Mouse (Mus musculus): ENCODE data around the gene Tsfm.

The Tsfm gene

GRCm38 (mm10) chr10:127041774-127042338, 11.2 kb upstream of the Tsfm start:
- peak; percentile 90 to 94 for DNase-seq (ENCODE audit: low spot score in 2 of 2)

DNA sequence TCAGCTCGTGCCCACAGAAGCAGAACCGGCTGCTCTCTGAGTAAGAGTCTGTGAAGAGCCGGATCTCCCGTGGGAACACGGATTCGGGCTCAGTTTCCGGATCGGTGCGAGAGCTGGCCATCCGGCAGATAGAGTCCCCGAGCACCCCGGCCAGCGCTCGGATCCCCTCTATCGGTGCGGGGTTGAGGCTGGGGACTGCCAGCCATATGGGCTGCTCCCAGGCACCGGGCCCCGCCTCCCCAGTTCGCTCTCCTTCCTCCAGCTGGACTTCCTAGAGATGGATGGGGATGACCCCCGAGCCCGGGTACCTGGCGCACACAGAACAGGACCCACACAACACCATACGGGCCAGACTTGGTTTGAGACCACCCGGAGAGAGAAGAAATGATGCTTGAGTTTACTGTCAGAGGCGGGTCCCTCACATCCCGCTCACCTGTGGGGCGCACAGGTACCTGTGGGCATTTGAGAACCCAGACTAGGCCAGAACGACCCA, 10.7 kb upstream of the Tsfm start, which contains the start of the genes Mettl1 and Eef1akmt3:
Mettl1 (plus strand) TSS at position 141 of the 493 bp plus-strand sequence.
Eef1akmt3 (minus strand) TSS at position 240 of the 493 bp plus-strand sequence.
- peak in 1 of 2 experiments; percentile 53 for DNase-seq (ENCODE audit: low spot score in 2 of 2)

DNA sequence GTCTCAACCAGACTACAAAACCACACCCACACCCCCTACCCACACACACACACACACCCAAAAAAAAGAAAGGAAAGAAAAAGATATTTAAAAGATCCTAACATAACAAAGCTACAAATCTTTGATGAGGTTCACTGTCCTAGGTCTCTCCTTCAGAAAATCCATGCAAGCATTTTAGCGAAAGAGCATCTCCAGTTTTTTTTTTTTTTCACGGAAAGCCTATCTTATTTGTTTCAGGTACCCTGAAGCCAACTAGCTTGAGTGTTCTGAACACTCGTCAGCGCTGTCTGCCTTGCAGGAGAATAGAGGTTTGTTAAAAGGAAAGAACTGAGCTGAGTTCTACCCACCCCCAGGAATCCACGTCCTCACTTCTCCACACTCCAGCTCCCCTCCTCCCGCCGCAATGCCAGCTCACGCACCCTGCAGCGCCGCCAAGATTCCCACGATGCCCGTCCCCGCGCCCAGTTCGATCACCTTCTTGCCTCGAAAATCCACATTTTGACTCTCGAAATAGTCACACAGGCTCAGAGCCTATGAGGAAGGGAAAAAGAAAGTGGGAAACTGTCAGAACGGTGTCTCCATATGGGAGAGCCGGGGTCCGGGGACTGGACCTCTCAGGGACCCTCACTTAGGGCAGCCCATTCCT, 10.1 kb upstream of the Tsfm start:
- peak; percentile 42 to 55 for DNase-seq (ENCODE audit: low spot score in 2 of 2)

GRCm38 (mm10) chr10:127037641-127038040, 7.0 kb upstream of the Tsfm start:
- DNase-seq (ENCODE audit: low spot score in 2 of 2), result no peak

DNA sequence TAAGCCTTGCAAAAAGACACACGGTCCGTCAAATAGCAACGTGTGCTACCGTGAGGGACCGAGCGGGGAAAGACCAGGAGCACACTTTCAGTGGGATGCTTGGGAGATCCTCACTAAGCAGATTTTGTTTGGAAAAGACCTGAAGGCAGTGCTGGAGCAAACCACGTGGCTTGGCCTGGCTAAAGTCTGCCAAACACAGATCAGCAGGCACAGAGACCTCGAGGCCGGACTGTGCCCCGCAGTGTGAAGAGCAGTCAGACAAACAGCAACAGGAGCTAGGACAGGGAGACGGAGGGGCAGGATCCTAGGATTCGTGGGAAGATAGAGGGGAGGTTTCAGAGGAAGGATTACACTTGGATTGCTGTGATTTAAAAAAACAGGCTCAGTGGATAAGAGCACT, 5.6 kb upstream of the Tsfm start:
- DNase-seq (ENCODE audit: low spot score in 2 of 2), result no peak

GRCm38 (mm10) chr10:127033301-127033741, 2.7 kb upstream of the Tsfm start:
- DNase-seq (ENCODE audit: low spot score in 2 of 2), result no peak

GRCm38 (mm10) chr10:127018422-127018821, 12.2 kb downstream of the Tsfm start:
- no peak for DNase-seq (ENCODE audit: low spot score in 2 of 2)

DNA sequence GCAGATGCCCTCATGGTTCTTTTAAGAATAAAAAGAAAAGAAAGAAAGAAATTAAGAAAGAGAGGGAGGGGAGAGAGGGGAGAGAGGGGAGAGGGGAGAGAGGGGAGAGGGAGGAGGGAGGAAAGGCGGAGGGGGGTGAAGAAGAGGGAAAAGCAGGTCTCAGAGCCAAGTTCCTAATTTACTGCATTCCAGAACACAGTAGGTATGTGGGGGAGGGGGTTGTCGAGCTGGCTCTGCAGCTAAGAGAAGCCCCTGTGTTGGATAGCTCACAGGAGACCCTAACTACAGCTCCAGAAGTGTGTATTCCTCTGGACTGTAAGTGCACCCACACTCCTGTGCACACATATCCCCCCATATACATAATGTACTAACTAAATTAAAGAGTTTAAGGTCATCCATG, 13.6 kb downstream of the Tsfm start:
- no peak for DNase-seq (ENCODE audit: low spot score in 2 of 2)

DNA sequence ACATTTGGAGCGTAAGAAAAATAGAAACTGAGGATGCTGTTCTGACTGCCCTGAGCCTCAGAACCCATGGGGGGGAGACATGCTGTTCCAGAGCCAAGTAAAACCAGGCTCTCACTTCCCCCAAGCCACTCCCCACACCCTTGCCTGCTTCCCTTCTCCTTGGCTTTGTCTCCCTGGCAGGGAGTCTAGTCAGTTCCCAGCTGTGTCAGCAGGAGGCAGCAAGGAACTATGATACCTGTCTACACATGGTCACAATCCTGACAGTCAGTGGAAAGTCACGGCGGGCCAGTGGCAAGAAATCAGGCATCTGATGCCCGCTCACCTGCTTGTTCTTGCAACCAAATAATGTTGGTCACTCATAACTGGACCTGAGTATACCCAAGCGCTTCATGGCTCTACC, 14.2 kb downstream of the Tsfm start:
- DNase-seq (ENCODE audit: low spot score in 2 of 2), result no peak

DNA sequence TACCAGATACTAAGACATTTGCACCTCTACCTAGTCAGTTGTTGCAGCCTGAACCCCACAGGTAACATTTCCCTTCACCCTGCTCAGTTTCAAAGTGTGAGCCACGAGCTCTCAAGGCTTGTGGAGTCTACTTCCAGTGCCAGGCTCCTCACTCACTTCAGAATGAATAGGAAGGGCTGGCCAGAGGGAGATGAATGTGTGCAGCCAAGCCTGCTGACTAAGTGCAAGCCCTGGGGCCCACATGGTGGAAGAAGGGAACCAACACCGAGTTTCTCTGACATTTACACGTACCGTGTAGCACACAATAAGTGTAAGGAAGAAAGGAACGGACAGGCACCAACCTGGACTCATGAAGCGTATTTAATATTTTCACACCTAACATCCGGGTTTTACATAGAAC, 26.8 kb downstream of the Tsfm start:
- DNase-seq (ENCODE audit: low spot score in 2 of 2), result no peak

DNA sequence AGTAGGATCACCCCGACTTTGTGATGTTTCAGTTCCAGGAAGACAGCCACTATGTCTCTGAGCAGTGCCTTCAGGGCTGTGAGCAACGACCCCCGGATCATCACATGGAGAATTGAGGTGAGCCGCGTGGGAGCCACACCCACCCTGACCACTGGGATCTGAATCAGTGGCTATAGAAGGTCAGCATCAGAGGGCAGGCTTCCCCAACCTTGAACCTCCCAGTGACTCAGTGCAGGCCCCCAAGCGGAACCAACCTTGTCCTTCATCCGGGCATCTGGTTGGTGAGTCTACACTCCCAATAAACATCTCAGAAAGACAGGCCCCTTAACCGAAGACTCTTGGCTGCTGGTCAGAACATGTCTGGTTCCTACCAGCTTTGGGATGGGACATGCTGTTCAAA, 27.3 kb downstream of the Tsfm start:
- DNase-seq (ENCODE audit: low spot score in 2 of 2), result no peak

GRCm38 (mm10) chr10:127002765-127003164, 27.9 kb downstream of the Tsfm start:
- DNase-seq (ENCODE audit: low spot score in 2 of 2), result no peak

DNA sequence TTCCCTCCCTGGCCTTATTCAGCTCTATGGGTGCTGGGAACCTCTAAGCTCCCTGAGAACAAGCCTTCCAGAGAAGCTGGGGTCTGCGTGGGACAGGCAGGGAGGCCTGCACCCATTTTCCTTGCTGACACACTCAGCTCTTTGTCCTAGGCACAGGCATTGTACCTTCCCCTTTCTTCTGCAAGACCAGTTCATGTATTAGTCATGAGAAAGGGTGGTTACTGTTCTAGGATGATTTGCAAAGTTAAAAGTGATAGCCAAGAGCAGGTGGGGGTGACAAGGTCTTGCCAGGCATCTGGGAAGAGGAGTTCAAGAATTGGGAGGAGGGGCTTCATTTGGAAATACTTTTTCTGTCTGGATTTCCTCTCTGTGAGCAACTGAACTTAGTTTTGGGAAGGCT, 28.6 kb downstream of the Tsfm start:
- no peak for DNase-seq (ENCODE audit: low spot score in 2 of 2)

DNA sequence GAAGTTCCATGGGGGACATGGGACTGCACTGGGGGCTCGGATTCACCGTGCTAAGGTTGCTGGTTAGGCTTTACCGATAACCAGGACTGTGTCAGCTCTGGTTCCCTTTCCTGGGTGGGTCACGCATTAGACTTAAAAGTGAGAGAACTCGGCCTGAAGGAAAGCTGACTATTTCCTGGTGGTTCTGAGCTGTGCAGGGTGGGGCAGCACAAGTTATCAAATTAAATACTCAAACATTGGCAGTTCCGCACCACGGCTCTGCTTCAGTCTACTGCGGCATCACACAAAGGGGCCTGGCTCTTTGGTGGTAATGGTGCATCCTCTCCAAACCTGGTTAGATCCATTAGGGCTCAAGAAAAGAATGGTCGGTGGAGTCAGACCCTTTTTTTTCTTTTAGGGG, 29.3 kb downstream of the Tsfm start:
- no peak for DNase-seq (ENCODE audit: low spot score in 2 of 2)

DNA sequence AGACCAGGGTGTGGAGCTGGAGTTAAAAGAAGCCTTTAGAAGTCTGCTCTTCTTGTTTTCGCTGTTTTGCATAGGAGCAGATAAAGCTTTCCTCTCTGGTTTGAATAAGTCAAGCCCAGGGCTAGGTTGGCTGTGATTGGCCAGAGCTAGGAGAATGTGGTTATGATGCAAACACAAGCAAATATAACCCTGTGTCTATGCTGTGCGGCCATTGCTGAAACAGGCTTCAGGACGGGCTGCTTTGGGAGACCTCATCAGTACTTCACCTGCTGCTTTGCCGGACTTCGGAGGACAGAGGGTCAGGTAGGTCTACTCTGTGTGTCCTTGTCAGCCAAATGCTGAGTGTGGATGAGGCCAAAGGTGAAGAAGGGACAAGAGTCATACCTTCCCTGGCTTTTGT, 30.1 kb downstream of the Tsfm start, which contains the start of gene Avil:
Avil (plus strand) TSS at position 181 of the 400 bp plus-strand sequence.
- no peak for DNase-seq (ENCODE audit: low spot score in 2 of 2)

DNA sequence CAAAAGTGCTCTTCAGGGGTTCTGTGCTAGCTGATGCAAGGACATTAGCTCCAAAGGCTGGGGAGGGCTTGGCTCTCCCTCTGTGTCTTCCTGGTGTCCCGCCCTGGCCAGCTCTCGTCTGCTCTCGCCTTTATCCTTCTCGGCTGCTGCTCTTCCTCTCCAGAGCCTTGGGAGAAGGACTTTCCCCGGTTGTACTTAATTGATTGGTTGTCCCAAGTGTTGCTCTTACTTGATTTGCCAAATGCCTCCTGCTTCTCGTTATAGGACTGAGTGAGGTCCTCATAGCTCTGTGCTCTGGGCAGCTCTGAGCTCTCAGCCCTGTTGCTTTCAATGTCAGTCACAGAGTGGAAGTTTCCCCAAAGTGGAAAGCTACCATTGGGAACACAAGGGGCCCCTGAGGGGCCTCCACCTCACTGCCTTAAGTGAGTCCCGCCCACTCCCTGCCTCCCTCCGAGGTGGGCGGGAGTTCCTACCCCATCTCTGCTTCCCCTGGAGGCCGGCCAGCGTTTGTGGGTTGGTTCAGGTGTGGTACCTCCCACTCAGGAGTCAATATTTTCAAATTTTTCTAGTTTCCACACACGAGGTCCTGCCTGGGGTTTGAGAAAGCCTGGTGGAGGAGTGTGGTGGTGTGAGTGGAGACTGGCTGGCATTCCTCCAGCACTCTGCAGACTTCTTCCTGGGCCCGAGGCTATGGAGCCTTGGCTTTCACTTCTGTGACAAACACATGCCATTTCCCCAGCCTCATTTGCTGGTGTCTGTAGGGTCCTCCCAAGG, 33.1 kb downstream of the Tsfm start:
- DNase-seq (ENCODE audit: low spot score in 2 of 2), result no peak

DNA sequence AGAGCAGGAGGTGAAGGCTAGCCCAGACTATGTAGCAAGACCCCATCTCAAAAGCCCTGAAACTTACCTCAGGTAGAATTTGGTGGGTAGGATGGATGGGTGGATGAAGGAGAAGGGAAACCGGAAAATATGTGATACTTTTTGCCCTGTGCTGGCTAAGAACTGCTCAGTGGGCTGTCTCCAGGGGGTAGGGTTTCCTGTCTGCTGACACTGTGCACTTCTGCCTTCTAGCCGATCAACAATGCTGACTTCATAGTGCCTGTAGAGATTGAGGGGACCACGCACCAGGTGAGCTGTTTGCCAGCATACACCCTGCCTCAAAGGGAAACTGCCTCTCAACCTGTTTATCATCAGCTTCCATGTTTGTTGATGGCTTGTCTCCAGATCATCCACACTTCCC, 37.0 kb downstream of the Tsfm start:
- DNase-seq (ENCODE audit: low spot score in 2 of 2), result no peak

GRCm38 (mm10) chr10:126991676-126992075, 39.0 kb downstream of the Tsfm start:
- no peak for DNase-seq (ENCODE audit: low spot score in 2 of 2)

DNA sequence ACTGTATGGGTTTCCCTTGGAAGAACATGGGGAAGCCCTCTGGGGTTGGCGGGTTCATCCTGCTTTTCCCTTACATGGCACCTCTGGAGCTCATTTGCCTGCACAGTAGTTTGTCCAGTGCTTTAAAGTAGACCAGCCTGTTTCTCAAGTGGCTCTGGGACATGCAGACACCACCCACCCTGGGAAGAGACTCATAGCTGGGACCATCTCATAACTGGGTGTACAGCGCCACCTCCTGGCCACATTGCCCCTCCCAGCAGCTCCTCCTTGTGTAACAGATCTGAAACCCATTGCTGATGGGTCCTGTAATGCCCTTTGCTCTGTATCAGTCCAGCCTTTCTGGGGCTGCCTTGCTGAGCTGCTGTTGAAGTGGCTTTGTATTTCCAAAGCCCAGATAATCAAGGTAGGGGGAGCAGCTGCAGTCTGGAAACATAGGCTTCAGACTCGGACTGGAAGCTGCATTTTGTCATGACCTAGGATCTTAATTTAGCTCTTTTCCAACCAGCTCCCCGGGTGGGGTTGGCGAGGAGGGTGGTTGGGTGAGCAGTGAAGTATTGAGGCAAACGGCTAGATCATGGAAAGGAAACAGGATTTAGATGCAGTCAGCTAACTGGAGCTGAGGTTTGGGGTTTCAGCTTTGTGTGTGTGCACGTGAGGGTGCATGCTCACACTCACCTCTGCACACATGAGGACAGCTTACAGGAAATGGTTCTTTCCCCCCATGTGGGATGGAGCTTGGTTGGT, 40.2 kb downstream of the Tsfm start:
- peak; percentile 82 to 85 for DNase-seq (ENCODE audit: low spot score in 2 of 2)

GRCm38 (mm10) chr10:126988513-126989165, 42.0 kb downstream of the Tsfm start:
- no peak for DNase-seq (ENCODE audit: low spot score in 2 of 2)

All from frontal cortex, postnatal 36 days (tissue).